Mouse (Mus musculus): Measurements from ENCODE around the gene Vmn1r222.
"Not testable (repeated sequence)": the region's sequence is repeated elsewhere in the genome, so short reads cannot be mapped to it uniquely, and the experiment has no call there.

Vmn1r222 gene

DNA sequence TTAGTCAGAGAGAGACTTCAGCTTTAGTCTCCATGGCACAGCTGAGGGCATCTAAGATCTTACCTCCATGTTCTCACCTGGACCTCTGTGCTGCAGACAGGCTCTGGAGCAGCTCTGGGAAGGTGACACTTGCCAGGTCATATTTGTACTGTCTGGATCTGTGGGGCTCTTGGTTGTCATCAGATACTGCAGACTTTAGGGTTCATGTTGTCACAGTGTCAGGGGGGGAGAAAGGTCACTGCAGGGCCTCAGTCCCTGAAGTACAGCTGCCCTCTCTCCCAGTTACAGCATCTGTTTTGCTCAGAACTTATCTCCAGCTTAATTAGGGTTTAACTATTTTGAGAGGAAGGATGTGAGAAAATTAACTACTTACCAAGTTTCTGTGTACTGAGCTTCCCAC is at the start of gene Vmn1r222:
Gene Vmn1r222 (minus strand): TSS at position 101 of the 400 bp plus-strand sequence.
- not testable (repeated sequence) for DNase-seq (ENCODE audit: low read depth)

GRCm38 (mm10) chr13:23285191-23285920 is 49.6 kb upstream of the Vmn1r222 start:
- DNase-seq (ENCODE audit: low read depth): peak; percentile 55

DNA sequence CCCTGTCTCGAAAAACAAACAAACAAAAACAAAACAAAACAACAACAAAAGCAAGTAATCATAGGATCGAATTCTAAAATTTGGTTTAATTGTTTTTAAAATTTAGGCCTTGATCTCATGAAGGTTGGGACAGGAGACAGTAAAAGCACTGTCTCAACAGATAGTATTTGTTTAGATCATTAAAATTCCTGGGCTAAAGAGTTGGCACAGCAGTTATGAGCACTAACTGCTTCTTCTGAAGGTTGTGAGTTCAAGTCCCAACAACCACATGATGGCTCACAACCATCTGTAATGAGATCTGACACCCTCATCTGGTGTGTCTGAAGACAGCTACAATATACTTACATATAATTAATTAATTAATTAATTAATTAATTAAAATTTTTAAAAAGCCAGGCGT is 44.2 kb upstream of the Vmn1r222 start:
- DNase-seq (ENCODE audit: low read depth): no peak

- DNase-seq (ENCODE audit: low read depth): no peak
Measured at GRCm38 (mm10) chr13:23279576-23279975, 43.8 kb upstream of the Vmn1r222 start.

- no peak for DNase-seq (ENCODE audit: low read depth)
Measured at GRCm38 (mm10) chr13:23270321-23271101, 34.8 kb upstream of the Vmn1r222 start.

DNA sequence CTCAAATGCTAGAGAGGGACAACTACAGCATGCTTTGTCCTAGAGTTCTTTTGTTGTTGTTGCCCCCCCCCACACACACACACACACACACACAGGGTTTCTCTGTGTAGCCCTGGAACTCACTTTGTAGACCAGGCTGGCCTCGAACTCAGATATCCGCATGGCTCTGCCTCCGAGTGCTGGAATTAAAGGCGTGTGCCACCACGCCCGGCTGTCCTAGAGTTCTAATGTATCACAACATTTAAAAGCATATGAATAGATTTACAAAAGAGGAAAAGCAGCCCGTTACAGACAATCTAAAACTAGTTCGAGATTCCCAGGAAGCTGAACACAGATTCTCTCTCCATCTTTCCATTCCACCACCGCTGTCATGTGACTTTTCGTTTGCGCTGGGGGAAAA is 33.9 kb upstream of the Vmn1r222 start:
- no peak for DNase-seq (ENCODE audit: low read depth)

GRCm38 (mm10) chr13:23269127-23269526 is 33.4 kb upstream of the Vmn1r222 start:
- DNase-seq (ENCODE audit: low read depth): not testable (repeated sequence)

- DNase-seq (ENCODE audit: low read depth): not testable (repeated sequence)
Measured at GRCm38 (mm10) chr13:23268606-23269005, 32.9 kb upstream of the Vmn1r222 start.

DNA sequence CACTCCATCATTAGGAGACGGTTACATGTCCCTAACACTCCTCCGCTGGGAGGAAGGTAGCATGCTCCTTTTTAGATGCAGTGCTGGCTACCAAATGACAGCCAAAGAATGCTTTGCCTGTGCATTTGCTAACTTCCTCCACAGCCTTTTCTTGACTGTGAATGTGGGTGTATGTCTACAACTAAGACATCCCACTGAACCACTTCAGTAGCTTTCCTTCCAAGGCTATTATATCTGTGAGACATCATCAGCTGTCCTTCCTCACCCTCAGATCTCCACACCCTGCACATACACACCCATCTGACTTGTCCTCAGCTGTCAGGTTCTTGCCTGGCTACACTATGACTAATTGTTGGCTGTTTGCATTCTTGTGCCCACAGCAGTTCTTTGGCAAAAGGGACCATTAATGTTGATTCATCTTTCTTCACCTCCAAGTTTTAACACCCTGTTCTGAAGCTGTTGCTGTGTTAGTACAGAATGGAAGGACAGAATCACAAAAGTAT is 22.9 kb upstream of the Vmn1r222 start:
- no peak for DNase-seq (ENCODE audit: low read depth)

GRCm38 (mm10) chr13:23246834-23247233 is 11.1 kb upstream of the Vmn1r222 start, which contains the start of gene Vmn1r223:
Gene Vmn1r223 (plus strand): TSS chr13:23247134.
- not testable (repeated sequence) for DNase-seq (ENCODE audit: low read depth)

DNA sequence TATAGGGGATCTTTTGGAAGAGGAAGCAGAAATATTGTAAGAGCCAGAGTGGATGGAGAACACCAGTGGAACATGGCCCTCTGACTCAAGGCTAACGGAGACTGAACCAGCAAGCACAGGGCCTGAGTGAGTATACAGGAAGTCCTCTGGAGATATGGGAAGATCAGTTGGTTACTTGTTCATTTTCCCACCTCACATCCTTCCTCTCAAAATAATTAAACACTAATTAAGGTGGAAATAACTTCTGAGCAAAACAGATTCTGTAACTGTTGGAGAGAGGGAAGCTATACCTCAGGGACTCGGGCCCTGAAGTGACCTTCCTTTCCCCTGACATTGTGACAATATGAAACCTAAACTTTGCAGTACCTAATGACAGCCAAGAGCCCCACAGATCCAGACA is 21.9 kb downstream of the Vmn1r222 start, which contains the start of gene Vmn1r221:
Gene Vmn1r221 (plus strand): TSS at position 301 of the 400 bp plus-strand sequence.
- DNase-seq (ENCODE audit: low read depth): not testable (repeated sequence)

GRCm38 (mm10) chr13:23203885-23204284 is 31.9 kb downstream of the Vmn1r222 start:
- DNase-seq (ENCODE audit: low read depth): not testable (repeated sequence)

GRCm38 (mm10) chr13:23187875-23188274 is 47.9 kb downstream of the Vmn1r222 start, which contains the start of gene Vmn1r220:
Gene Vmn1r220 (minus strand): TSS chr13:23187975.
- DNase-seq (ENCODE audit: low read depth): no peak
